Mouse (Mus musculus) retina, postnatal 7 days (tissue): Measurements from ENCODE around the gene Terb1.

Experiments used
- DNase-seq: peaks from one replicate; pipeline ENCODE4 v3.0.0-alpha.2; 2012; ENCODE audit warnings: low read depth, low spot score

Terb1 gene

DNA sequence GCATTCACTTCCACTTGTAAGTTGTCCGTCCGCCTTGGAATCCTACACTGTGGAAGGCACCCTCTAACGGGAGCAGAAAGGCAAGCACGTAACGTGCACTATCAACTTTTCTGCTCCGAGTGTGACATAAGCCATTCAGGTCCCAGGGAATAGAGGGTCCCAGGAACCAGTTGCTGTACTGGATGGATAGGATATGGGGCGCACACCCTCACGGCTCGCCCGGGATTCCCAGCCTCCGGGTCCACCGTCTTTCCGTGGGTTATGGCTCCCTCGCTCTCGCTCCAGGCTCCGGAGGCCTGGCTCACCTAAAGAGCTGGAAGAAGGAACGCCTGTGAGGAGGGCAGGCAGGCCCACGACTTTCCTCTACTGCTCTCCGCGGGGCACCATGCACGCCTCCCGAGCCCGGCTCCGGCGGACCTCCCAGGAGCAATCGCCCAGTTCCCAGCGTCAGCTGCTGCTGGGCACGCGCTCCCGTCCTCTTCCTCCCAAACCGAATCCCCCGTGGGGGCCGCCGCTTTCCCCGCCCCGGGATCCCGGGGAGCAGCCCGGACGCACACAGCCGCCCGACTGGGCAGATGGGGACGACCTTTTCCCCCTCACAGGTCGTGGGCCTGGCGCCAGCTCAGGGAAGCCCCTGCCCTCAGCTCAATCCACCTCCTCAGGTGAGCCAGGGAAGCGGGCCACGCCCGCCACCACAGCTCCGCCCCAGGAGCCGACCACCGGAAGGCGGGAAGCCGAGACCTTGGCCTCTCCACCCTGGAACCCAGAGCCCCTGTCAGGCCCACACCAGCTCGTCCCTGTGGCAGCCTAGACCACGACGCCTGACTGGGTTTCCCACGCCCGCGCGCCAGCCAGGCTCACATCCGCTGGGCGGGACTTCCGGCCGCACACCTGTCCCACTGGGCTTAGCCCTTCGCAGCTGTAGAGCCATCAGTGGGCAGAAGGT lies at the start of gene Terb1:
Terb1 (minus strand) TSS at position 850 of the 946 bp plus-strand sequence.
- no peak for DNase-seq

DNA sequence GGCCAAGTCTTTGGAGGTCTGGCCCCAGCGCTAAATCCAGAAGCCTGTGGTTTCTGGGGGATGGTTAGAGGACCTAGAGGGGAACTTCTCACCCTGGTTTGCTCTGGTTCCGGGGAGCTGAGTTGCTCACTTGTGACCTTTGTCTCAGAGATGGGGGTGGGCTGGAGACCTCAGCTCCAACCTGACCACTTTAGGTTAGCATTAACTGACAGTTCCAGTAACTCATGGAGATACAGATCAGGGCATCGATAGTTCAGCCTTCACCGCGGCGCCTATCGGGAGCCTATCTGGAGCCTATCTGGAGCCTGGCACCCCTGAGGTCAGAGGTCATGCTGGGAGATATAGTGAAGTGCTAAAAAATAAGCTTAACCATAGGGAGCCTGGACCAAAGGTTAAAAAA lies 47.5 kb upstream of the Terb1 start:
- DNase-seq: no peak

DNA sequence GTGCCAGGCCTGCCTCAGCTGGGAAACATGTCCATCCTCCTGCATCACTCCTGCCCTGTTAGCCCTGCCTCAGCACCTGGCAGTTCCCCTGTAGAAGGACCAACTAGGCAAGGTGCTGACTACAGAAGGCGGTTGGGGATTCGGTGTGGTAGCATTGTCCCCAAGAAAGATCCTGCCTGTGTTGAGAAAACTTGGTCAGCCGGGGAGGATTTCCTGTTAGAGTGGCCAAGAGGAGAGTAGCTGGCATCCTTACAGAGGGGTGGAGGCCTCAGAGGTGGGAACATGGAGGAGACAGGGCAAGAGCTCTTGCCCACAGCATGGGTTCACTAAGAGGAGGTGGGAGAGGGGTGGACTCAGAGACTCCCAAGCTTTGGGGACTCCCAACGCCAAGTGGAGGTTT lies 45.5 kb upstream of the Terb1 start:
- DNase-seq: no peak

DNA sequence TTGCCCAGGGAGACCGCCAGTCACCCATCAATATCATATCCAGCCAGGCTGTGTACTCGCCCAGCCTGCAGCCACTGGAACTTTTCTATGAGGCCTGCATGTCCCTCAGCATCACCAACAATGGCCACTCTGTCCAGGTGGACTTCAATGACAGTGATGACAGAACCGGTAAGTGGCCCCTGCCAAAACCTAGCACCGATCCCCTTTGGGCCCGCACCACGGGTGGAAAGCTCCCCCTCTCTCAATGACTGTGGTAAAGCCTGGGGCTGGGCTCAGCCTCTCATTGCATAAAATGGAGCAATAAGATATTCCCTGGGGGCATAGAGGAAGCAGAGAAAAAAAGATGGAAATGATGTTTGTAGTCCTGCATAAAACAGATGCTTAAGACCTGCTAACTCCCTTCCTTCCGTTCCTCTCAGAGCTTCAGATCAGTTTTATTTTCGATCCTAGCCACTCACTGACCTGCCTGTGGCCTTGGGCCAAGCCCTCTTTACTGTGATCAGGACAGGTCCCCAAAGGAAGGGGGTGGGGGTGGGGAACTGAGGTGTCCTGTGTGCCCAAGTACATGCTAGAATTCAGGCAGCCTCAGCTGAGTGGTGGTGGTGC lies 33.8 kb upstream of the Terb1 start:
- DNase-seq: no peak

DNA sequence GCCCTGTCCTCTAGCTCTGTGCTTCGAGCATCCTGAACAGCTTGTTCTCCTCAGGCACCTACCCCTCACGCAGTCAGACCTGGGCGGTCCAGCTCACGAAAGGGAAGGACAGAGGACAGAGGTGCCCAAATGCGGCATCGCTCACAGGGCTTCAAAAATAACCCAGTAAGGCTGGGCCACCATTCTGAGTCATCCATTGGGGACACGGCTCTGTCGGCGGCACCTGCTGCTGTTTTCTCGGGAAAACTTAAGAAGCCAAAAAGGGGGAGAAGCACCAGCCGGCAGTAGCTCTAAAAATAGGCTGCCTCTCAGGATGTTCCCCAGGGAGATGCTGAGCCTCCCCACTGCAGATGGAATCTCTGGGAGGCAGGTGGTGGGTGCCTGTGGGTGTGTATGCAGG lies 32.5 kb upstream of the Terb1 start:
- DNase-seq: no peak

DNA sequence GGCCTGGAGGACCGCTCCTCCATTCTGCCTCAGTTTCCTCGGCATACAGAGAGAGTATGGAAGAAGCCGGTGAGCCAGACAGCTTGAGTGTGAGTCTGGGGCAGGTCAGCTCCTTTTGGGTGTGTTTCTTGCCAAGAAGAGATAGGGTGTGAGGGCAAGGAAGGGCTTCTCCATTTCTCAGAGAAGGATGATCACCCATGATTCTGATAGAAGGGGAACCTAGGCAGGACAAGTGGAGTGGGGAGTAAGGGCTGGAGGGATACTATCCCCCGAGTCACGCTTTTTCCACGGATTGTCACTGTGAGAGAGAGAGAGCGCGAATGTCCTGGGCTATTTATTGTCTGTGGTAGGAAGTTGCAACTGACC lies 31.8 kb upstream of the Terb1 start:
- DNase-seq: no peak

DNA sequence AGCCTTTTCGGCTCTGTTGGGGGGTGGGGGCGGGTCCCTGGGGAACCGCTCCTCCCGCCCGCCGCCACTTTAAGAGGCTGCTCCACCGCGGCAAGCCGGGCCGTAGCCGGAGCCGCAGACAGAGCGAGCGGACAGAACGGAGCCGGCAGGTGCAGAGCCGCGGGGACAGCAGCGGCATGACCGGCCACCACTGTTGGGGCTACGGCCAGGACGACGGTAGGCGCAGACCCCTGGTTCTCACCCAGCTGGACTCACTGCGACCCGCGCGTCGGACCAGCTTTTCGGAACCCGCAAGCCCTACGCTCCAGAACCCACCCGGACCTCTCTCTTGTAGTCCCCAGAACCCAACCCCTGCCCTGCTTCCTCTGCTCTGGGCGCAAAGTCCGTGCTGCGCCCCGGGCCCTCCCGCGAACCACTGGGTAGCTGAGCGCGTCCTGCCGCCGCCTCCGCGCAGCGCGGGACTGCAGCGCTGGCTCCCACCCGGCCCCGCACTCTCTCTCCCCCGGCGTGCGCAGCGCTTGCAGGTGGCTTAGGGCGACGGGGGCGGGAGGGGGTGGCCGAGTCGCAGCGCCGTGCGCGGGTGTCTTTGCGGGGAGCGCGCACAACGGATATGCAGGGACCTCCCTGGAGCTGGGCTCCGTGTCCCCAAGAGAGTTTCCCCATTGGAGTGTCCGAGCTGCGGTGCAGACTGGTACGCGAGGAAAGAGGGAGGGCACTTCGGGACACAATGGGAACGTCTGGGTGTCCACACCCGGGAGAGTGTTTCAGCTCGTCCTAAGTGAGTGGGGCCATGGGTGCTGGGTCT lies 31.2 kb upstream of the Terb1 start:
- DNase-seq: peak; percentile 9

DNA sequence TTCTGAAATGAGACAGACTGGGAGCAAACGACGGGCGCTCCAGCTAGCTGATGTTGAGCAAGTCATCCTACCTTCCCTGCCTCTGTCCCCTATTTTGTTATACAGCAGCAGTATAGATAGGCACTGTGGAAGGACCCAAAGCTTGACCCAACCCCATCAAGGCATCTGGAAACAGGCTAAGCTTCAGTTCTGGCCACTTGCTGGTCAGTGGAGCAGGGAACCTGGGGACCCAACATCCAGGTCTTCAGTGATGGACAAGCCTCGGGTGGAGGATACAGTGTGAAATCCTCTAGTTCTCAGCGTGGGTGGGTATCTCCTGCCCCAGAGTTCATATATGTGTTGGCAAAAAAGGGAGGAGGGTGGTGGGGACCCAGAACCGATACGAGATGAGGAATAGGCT lies 30.5 kb upstream of the Terb1 start:
- no peak for DNase-seq

DNA sequence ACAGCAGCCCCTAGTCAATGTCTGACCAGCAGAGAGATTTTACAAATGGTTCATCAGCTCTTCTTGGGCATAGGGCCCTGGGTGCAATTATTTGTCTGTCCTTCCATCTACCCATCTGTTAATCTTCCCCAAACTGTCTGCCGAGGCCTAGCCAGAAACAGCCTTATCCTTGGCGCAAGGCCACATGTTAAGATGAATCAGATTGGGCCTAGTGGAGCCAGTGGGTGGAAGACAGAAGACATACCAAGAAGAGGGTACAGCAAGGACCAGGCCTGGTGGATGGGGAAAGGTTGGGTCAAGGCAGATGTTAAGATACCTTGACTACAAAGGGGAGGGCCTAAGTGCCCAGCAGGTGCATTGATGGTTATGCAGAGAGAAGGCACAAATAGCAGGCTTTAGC lies 29.9 kb upstream of the Terb1 start:
- no peak for DNase-seq

DNA sequence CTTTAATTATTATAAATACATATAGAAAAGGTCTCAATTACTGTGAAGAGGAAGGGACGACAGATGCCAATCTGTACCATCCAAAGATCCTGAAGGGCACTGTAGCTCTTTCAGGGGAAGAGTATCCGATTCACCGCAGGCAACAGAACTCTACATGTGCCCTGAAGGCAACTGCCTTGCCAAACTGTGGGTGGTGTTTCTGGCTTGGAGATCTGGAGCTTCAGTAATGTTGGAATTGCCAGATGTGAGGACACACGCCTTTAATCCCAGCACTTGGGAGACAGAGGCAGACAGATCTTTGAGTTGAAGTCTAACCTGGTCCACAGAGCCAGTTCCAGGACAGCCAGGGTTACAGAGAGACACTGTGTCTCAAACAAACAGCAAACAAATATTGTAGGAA lies 29.2 kb upstream of the Terb1 start:
- no peak for DNase-seq

DNA sequence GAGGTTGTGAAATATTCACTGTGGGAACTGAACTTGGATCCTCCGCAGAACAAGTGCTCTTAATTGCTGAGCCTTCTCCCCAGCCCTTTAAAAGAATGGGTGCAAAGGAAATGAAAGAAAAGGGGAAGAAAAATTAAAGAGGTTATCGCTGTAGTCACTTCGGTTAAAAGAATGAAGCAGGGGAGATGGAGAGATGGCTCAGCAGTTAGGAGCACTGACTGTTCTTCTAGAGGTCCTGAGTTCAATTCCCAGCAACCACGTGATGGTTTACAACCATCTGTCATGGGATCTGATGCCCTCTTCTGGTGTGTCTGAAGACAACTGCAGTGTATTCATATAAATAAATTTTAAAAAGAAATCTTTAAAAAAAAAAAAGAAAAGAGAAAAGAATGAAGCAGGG lies 26.3 kb upstream of the Terb1 start:
- DNase-seq: no peak

DNA sequence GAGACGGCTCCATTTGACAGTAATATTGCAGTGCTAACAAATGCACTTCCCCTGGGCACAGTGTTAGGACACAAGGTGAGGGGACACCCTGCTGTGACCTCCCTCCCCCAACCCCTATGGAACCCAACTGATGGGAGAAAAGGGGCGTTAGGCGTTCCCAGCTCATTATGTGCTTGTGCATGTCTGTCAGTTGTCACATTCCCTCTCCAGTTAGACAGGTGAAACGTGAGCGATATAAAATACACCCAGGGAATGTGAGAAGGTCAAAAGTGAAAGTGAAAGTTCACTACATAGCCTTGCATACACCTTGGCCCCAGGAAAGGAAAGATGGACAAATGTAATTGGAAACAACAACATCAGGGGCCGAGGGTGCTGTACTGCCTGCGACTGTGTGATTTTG lies 25.7 kb upstream of the Terb1 start:
- no peak for DNase-seq

DNA sequence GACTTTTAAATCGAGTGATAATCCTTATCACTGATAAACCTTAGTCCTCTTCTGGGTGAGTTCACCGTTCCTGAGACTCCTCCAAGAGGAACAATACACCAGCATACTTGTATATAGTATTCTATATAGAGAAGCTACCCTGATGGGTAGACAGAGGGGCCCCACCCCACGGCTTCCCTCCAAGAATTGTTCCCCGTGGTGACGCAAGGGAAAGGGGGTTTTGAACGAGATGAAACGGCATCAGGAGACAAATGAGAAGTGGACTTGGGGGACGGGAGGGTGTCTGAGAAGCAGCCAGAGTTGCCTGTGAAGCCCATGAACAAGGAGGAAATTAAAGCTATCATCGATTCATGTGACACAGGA lies 25.1 kb upstream of the Terb1 start:
- DNase-seq: no peak

DNA sequence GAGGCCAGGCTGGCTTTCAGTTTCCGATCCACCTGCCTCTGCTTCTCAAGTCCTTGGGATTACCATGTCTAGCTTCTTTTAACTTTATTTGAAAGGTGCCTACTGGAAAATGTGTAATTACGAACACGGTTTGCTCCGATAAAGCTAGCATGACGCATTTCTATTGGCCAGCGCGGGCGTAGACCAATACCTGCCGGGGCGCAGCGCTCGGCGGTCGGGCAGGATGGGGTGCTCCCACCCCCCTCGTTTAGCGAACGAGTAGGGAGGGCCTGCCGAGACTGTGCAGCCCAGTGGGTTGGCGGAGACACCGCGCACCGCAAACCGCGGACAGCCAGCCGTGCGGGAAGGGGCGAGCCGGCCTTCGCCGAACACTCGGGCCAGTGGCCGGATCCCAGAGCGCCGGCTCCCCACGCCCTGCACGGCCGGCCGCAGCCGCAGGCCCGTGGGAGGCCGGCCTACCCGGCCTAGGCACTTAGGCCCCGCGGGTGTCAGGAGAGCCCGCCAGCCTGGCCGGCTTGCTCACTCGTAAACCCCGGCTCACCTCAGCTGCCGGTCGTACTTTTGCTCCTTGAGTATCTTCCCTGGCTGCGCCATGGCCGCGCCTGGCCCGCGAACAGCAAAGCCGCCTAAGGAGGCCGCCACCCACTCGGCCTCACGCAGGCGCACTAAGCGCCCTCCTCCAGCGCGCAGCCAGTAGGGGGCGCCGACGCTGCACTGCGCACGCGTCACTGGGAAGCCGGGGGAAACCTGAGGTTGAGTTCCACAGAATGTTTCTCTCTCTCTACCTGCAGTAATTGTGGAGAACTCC lies 24.5 kb upstream of the Terb1 start, which contains the start of the genes Nae1 and Car7:
Nae1 (minus strand) TSS at position 667 of the 808 bp plus-strand sequence.
Car7 (plus strand) TSS at position 719 of the 808 bp plus-strand sequence.
- peak; percentile 92 for DNase-seq

DNA sequence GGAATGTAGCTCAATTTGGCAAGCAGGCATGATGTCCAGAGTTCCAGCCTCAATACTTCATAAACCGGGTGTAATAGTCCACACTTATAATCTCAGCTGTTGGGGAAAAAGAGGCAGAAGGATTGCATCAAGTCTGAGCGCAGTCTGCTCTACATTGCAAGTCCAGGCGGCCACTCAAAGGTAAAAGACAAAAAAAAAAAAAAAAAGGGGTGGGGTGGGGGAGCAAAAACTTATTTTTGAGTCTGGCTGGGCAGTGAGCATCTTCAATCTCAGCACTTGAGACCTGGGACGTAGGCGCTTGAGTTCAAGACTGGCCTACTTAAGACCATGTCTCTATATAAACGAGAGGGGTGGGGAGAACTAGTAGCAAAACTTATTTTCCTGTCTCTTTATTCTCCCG lies 23.8 kb upstream of the Terb1 start:
- DNase-seq: no peak

DNA sequence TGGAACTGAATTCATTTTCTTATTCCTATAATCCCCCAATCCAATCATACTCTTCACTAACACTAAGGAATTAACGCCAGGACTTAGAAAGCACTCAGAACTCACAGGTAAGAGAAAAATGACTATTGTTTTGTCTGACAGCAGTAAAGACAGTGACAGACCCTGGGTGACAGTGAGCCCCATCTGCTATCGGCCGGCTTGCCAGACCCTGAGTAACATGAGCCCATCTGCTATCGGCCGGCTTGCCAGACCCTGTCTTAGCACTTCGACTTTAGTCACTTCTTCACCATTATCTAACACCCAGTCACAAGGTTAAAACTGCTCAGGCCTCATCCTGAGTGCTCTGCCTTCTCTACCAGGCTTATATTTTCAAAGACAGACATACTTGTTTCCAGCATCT lies 20.0 kb upstream of the Terb1 start:
- DNase-seq: no peak

DNA sequence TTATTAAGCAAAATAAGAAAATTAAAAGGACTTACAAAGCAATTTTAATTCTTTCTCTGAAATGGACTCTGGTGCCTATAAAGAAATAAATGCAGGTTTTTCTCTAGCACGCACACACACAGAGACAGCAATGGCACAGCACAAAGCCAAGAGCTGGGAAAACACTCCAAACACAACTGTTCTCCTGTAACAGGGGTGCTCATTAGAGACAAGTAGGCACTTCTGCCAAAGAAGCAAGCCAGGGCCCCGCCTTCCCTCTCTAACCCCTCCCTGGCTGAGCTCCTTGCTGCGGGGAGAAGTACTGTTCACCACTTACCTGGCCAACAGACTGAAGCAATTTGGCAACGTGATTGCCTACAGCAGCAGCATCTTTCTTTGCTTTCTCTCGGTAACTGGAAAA lies 8.2 kb upstream of the Terb1 start:
- DNase-seq: no peak

DNA sequence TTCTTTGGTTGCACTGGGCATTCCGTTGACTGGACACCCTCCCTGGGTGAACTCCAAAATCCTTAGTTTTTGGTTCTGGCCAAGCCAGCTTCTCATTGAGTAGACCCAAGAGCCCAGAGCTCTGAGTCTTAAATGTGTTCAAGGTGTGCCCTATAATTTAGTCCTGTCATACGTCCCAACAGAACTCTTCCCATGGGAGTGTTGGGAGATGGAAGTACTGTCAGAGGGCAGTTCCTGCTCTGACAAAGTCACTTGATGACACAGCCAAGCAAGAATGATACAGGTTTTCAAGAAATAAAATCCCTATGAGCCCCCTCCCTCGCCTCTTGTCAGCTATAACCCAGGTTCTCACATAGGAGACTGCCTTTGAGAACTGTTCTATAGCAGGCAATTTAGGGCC lies 424 bp upstream of the Terb1 start:
- DNase-seq: no peak

DNA sequence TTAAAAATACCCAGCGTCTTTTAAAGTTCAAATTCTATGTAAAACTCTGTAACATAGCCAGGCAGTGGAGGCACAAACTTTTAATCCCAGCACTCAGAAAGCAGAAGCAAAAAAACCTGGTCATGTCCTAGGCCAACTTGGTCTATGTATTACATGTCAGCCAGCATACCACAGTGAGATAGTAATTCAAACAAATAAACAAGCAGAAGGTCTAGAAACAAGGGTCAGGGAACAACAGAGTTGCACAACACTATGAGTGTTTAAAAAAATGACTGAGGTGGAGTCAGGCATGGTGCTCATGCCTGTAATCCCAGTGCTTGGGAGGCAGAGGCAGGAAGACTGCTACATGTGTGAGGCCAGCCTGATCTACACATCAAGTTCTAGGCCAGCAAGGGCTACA lies 30.6 kb downstream of the Terb1 start:
- no peak for DNase-seq

DNA sequence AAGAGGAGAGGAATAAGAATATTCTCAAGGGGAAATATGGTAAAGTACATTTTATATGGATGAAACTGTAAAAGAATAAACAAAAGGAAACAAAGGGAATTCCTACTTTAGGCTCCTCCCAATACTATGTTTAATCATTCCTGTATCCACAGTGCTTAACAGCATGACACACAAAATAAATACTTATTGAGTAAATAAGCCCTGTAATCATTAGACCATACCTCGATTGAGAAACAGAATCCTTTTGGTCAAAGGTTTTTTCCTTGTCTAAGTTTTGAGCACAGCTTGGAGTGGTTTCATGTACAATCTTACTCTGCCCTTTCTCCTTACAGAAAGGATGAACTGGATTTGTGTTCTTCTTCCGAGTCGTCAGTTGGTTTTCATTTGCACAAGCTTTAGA lies 37.2 kb downstream of the Terb1 start:
- DNase-seq: no peak

DNA sequence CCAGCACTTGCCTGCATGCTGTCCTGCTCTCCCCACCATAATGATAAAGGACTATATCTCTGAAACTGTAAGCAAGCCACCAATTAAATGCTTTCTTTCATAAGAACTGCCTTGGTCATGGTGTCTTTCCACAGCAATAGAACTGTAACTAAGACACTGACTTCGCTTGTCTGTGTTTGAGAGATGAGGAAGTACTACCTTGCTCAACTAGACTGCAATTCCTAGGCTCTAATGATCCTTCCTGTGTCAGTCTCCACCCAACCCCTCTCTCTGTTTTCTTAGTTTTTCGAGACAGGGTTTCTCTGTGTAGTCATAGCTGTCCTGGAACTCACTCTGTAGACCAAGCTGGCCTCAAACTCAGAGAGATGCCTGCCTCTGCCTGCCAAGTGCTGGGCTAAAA lies 42.2 kb downstream of the Terb1 start:
- no peak for DNase-seq

DNA sequence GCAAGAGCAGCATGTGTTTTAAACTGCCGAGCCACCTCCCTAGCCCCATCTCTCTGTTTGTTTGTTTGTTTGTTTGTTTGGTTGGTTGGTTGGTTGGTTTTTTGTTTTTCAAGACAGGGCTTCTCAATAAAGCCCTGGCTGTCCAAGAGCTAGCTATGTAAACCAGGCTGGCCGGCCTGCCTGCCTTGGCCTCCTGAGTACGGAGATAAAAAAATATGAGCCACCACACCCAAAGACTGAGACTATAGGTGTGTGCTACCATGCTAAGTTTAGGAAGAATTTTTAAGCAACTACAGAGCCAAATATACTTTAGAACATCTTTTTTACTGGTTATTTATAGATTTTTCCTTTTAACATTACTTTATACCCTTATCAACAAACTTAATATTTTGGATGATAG lies 57.5 kb downstream of the Terb1 start:
- DNase-seq: no peak
